Mouse (Mus musculus): Measurements from ENCODE around the gene Rcbtb2. TPM values are rescaled to one million over a fixed set of nuclear protein-coding genes. Genes with fewer than 3 reads are reported as not detected.

Gene Rcbtb2
- polyA plus RNA-seq, 1 experiment: 81.6 TPM

DNA sequence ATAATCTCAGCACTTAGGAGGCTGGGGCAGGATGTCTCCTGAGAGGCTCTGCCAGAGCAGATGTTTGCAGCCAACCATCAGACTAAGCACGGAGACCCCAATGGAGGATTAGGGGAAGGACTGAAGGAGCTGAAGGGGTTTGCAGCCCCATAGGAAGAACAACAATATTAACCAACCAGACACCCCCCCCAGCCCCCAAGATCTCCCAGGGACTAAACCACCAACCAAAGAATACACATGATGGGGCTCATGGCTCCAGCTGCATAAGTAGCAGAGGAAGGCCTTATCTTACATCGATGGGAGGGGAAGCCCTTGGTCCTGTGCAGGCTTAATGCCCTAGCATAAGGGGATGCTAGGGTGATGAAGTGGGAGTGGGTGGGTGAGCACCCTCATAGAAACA, 6.5 kb upstream of the Rcbtb2 start:
- Histone ChIP-seq H3K4me1 (ENCODE audit: control insufficient read depth, insufficient read depth, low read length) (no peaks in the 10 kb centered on the region), H3K4me3 (ENCODE audit: insufficient read depth, low read length) (no peak overlapping the region), H3K27ac (ENCODE audit: insufficient read depth, low read length) (no peak overlapping the region)
- TF ChIP-seq POLR2A (IDR thresholded peaks at IDR 0.05; ENCODE audit: low read depth, low read length) (no peak), CTCF (IDR thresholded peaks at IDR 0.05; ENCODE audit: borderline replicate concordance, insufficient read depth, low read length) (no peak)

DNA sequence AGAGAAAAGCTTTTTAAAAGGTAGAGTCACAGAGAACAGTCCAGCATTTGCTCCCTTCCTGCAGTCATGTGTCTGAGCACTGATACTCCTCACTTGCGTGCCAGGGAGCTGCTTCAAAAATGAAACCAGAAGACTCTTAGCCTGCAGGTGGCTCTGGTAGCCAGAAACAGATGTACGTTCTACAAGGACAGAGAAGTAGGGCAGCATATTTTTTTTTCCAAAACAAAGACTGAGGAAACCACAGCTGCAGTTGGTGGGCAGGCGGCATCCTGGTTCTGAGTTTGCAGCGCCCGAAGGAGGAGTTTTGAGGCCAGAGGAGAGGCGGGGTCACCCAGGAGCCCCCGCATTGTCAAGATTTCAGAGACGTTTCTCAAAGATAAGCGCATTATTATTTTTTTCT, 5.9 kb upstream of the Rcbtb2 start:
- TF ChIP-seq CTCF (IDR thresholded peaks at IDR 0.05; ENCODE audit: borderline replicate concordance, insufficient read depth, low read length): no peak
- TF ChIP-seq POLR2A (IDR thresholded peaks at IDR 0.05; ENCODE audit: low read depth, low read length): no peak

DNA sequence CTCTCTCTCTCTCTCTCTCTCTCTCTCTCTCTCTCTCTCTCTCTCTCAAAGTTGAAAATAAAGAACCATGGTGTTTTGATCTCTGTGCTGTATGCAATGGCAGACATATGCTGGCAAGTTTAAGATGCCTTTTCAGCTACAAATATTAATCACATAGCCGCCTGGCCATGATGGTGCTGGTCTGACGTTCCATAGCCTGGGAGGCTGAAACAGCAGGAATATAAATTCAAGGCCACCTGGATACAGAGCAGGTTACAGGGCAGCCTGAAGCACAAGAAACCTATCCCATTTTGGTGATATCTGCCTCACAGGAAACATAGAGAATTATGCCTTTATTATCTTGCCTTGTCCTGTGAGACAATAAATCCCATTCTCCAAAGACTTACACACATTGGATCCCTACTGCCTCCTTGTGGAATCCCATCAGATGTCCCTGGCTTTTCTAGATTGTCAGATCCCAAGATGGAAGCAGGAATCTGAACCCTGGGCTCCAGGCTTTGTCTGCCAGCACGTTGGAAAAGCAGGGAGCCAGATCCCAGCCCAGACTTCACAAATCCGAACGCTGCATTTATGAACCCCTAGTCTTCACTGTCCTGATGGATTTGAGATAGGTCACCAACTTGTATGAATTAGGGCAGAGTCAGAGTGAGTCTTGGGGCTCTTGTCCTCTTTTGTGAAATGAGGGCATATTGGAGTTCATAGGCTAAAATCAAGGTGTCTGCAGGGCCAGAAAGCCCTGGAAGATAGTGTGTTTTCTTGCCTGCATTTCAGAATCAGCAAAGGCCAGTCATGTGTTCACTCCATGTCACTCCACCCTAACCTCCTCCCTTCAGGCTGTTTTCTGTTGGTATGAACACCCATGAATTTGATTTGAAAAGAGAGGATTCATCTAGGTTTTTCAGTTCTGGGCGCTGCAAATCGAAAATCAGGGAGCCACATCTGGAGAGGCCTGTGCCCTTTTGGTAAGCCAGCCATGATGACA, 5.1 kb upstream of the Rcbtb2 start:
- Histone ChIP-seq H3K4me3 (ENCODE audit: insufficient read depth, low read length) (no peak overlapping the region), H3K27ac (ENCODE audit: insufficient read depth, low read length) (no peak overlapping the region), H3K4me1 (ENCODE audit: control insufficient read depth, insufficient read depth, low read length) (no peaks in the 10 kb centered on the region)
- TF ChIP-seq POLR2A (IDR thresholded peaks at IDR 0.05; ENCODE audit: low read depth, low read length) (no peak), CTCF (IDR thresholded peaks at IDR 0.05; ENCODE audit: borderline replicate concordance, insufficient read depth, low read length) (no peak)

More for the DNA sequence above, 5.9 kb upstream of the Rcbtb2 start:
- Histone ChIP-seq H3K27ac (ENCODE audit: insufficient read depth, low read length) (no peak overlapping the region), H3K4me1 (ENCODE audit: control insufficient read depth, insufficient read depth, low read length) (no peaks in the 10 kb centered on the region), H3K4me3 (ENCODE audit: insufficient read depth, low read length) (peak overlapping the region; percentile 1; the same call in 1 of the 2 replicates)

DNA sequence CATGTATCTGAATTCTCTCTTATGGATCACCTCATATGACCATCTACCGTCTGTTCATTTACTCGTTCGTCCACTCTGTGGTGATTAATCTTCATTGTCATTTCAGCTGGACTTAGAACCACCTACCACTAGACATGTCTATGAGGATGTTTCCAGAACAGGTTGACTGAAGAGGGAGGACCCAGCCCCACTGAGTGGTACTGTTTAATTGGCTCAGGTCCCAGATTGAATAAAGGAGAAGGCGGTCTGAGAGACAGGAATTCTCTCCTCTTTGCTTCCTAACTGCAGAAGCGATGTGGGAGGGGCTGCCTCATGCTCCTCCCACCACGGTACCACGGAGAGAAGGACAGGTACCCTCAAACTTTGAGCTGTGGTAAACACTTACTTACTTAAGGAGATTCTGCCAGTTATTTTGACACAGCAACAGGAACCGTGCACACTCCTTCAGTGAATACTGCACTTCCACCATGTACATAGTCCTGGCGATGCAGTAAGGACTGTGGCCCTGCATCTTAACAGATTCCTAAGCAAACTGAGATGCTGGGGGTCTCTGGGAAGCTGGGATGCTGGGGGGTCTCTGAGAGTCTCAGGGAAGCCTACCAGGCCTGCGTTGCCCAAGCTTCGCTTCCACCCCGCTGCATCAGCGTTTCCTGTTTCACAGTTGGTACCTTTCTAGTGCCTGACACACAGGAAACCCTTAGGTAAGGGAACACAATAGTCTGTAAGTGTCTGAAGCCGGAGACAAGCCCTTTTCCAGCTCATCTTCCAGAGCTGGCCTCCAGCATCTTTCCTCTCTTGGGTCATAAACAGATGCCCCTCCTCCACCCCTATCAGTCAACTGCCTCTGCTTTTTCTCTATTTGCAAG, 4.1 kb upstream of the Rcbtb2 start:
- TF ChIP-seq CTCF (IDR thresholded peaks at IDR 0.05; ENCODE audit: borderline replicate concordance, insufficient read depth, low read length) (no peak), POLR2A (IDR thresholded peaks at IDR 0.05; ENCODE audit: low read depth, low read length) (no peak)
- no peak overlapping the region for H3K4me3 ChIP-seq (ENCODE audit: insufficient read depth, low read length)
- no peak overlapping the region for H3K27ac ChIP-seq (ENCODE audit: insufficient read depth, low read length)
- H3K4me1 ChIP-seq (ENCODE audit: control insufficient read depth, insufficient read depth, low read length): no peaks in the 10 kb centered on the region

DNA sequence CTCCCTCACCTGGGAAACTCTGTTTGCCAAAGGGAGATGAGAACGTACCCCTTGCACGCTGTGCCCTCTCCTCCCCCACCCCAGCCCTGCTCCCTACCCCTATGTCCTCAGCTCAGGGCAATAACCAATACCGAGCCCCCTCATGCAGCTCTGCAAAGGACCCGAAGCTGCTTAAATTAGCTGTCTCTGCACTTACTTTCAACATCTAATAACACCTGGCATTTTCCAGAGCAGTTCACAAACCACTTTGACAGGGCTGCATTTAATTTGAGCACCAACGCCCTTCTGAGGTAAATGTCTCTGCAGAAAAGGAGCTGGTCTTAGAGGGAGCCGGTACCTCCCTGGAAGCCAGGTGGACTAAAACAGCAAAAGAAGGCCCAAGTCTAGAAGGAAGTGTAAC, 3.4 kb upstream of the Rcbtb2 start:
- Histone ChIP-seq H3K4me3 (ENCODE audit: insufficient read depth, low read length) (no peak overlapping the region), H3K4me1 (ENCODE audit: control insufficient read depth, insufficient read depth, low read length) (no peaks in the 10 kb centered on the region), H3K27ac (ENCODE audit: insufficient read depth, low read length) (no peak overlapping the region)
- TF ChIP-seq CTCF (IDR thresholded peaks at IDR 0.05; ENCODE audit: borderline replicate concordance, insufficient read depth, low read length) (no peak), POLR2A (IDR thresholded peaks at IDR 0.05; ENCODE audit: low read depth, low read length) (no peak)

DNA sequence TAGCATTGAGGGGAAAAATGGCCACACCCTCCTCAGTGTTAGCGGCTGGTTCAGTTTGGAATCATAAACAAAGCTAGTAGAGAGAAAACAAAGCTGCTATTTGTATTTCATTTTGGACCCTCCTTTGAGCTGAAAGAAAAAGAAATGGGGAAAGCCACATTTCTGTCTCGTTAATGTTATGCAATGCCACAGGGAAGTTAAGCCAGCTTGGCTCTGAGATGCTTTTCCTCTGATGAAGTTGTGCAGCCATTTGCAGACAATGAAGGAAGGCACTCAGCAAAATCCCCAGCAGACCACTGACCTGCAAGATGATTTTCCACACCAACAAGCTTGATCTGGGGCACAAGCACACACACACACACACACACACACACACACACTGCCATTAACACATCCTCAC, 2.9 kb upstream of the Rcbtb2 start:
- no peaks in the 10 kb centered on the region for H3K4me1 ChIP-seq (ENCODE audit: control insufficient read depth, insufficient read depth, low read length)
- no peak overlapping the region for H3K27ac ChIP-seq (ENCODE audit: insufficient read depth, low read length)
- TF ChIP-seq POLR2A (IDR thresholded peaks at IDR 0.05; ENCODE audit: low read depth, low read length): no peak
- TF ChIP-seq CTCF (IDR thresholded peaks at IDR 0.05; ENCODE audit: borderline replicate concordance, insufficient read depth, low read length): no peak
- no peak overlapping the region for H3K4me3 ChIP-seq (ENCODE audit: insufficient read depth, low read length)

DNA sequence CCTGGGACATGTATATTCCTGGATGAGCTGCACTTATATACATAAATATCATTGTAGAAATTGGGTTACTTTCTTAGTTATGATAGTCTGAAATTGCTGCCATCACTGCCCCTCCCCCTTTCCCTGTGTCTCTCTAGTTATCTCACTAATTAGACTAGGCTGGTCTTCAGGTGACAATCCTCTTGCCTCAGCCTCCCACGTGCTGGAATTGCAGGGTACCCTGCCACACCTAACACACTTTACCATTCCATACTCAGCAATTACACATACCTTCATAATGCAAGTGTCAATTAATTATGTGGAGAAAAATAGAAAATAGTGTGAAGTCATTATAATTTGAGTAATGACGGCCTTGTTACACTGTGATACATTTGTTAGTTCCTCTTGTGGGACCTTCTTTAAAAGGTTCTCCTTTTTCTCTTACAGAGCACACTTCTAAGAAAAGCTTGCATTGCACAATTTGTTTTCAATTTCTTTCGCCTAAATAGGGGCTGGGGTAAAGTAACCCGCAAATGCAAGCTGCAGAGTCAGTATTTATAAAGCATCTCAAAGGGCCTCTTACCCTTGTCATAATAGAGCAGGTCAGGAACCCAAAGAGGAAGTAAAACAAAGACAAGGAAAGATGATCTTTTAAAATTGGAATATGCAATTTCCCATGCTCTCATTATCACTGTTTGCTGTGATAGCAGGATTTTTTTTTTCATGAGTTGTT, 470 bp upstream of the Rcbtb2 start:
- H3K4me1 ChIP-seq (ENCODE audit: control insufficient read depth, insufficient read depth, low read length): no peaks in the 10 kb centered on the region
- TF ChIP-seq POLR2A (IDR thresholded peaks at IDR 0.05; ENCODE audit: low read depth, low read length) (no peak), CTCF (IDR thresholded peaks at IDR 0.05; ENCODE audit: borderline replicate concordance, insufficient read depth, low read length) (no peak)
- H3K27ac ChIP-seq (ENCODE audit: insufficient read depth, low read length): no peak overlapping the region
- no peak overlapping the region for H3K4me3 ChIP-seq (ENCODE audit: insufficient read depth, low read length)

DNA sequence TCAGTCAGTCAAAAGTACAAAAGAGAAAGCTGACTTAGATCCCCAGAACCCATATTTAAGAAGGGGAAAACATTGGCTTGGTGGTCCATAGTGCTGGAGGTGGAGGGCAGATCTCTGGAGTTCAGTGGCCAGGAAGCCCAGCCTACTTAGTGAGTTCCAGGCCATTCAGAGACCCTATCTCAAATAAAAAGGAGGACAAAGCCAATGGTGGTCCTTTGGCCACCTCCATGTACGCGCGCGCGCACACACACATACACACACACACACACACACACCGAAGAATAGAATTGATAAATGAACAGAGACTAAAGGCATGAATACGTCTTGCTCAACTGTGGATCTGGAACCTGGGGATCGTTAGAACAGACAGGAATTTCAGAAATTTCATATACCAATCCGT, 544 bp downstream of the Rcbtb2 start:
- TF ChIP-seq CTCF (IDR thresholded peaks at IDR 0.05; ENCODE audit: borderline replicate concordance, insufficient read depth, low read length) (no peak), POLR2A (IDR thresholded peaks at IDR 0.05; ENCODE audit: low read depth, low read length) (no peak)
- H3K4me1 ChIP-seq (ENCODE audit: control insufficient read depth, insufficient read depth, low read length): no peaks in the 10 kb centered on the region
- no peak overlapping the region for H3K4me3 ChIP-seq (ENCODE audit: insufficient read depth, low read length)
- no peak overlapping the region for H3K27ac ChIP-seq (ENCODE audit: insufficient read depth, low read length)

DNA sequence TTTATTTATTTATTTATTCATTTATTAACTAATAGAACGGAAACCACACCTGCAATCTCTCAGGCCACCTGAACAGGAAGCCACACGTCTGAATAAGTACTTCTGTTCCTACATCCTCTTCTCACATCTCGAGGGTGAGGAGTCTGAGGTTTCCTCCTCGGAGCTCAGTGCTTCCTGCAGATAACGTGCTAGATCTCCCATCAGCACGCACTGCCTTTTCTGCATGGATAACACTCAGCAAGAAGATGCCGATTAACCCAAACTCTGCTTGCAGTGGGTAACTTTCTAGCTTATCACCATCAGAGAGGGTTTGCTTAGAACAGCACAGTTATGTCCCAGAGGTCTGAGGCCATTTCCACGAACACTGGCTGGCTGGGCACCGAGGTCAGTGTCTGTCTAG, 949 bp downstream of the Rcbtb2 start:
- no peak for TF ChIP-seq CTCF (IDR thresholded peaks at IDR 0.05; ENCODE audit: borderline replicate concordance, insufficient read depth, low read length)
- TF ChIP-seq POLR2A (IDR thresholded peaks at IDR 0.05; ENCODE audit: low read depth, low read length): no peak
- H3K4me1 ChIP-seq (ENCODE audit: control insufficient read depth, insufficient read depth, low read length): no peaks in the 10 kb centered on the region
- H3K4me3 ChIP-seq (ENCODE audit: insufficient read depth, low read length): no peak overlapping the region
- no peak overlapping the region for H3K27ac ChIP-seq (ENCODE audit: insufficient read depth, low read length)

Measured in embryonic fibroblast, embryonic 13.5 days (primary cell).